Mouse (Mus musculus): ENCODE measurements around the gene Ube2v1.

The Ube2v1 gene

GRCm38 (mm10) chr2:167631591-167632448 lies at the start of gene Ube2v1:
Gene Ube2v1 (minus strand): TSS chr2:167632095.
- peak; percentile 66 for ATAC-seq (ENCODE audit: low TSS enrichment)

GRCm38 (mm10) chr2:167680657-167681056 lies 48.8 kb upstream of the Ube2v1 start:
- ATAC-seq (ENCODE audit: low TSS enrichment): no peak

- peak; percentile 72 for ATAC-seq (ENCODE audit: low TSS enrichment)
Measured at GRCm38 (mm10) chr2:167679902-167680430, 48.1 kb upstream of the Ube2v1 start.

- no peak for ATAC-seq (ENCODE audit: low TSS enrichment)
Measured at GRCm38 (mm10) chr2:167678600-167678999, 46.7 kb upstream of the Ube2v1 start.

GRCm38 (mm10) chr2:167675120-167675909 lies 43.4 kb upstream of the Ube2v1 start:
- peak; percentile 26; the same call in 1 of the 2 replicates for ATAC-seq (ENCODE audit: low TSS enrichment)

GRCm38 (mm10) chr2:167672212-167672685 lies 40.4 kb upstream of the Ube2v1 start:
- 0 out of 2 replicates have a peak, but pooled peaks have one; percentile 27 for ATAC-seq (ENCODE audit: low TSS enrichment)

- ATAC-seq (ENCODE audit: low TSS enrichment): no peak
Measured at GRCm38 (mm10) chr2:167671101-167671633, 39.3 kb upstream of the Ube2v1 start.

- ATAC-seq (ENCODE audit: low TSS enrichment): no peak
Measured at GRCm38 (mm10) chr2:167669398-167669797, 37.5 kb upstream of the Ube2v1 start.

- no peak for ATAC-seq (ENCODE audit: low TSS enrichment)
Measured at GRCm38 (mm10) chr2:167668426-167668825, 36.5 kb upstream of the Ube2v1 start.

- no peak for ATAC-seq (ENCODE audit: low TSS enrichment)
Measured at GRCm38 (mm10) chr2:167665972-167666713, 34.2 kb upstream of the Ube2v1 start.

GRCm38 (mm10) chr2:167662713-167663112 lies 30.8 kb upstream of the Ube2v1 start:
- no peak for ATAC-seq (ENCODE audit: low TSS enrichment)

GRCm38 (mm10) chr2:167661270-167662203 lies 29.6 kb upstream of the Ube2v1 start, which contains the start of gene Gm20431:
Gene Gm20431 (minus strand): TSS chr2:167661496.
- ATAC-seq (ENCODE audit: low TSS enrichment): peak; percentile 93

GRCm38 (mm10) chr2:167660611-167660971 lies 28.7 kb upstream of the Ube2v1 start:
- ATAC-seq (ENCODE audit: low TSS enrichment): peak; percentile 1; the same call in 1 of the 2 replicates

GRCm38 (mm10) chr2:167659847-167660610 lies 28.1 kb upstream of the Ube2v1 start:
- 0 out of 2 replicates have a peak, but pooled peaks have one; percentile 5 for ATAC-seq (ENCODE audit: low TSS enrichment)

GRCm38 (mm10) chr2:167659177-167659846 lies 27.4 kb upstream of the Ube2v1 start:
- ATAC-seq (ENCODE audit: low TSS enrichment): no peak

- no peak for ATAC-seq (ENCODE audit: low TSS enrichment)
Measured at GRCm38 (mm10) chr2:167658712-167659111, 26.8 kb upstream of the Ube2v1 start.

- ATAC-seq (ENCODE audit: low TSS enrichment): no peak
Measured at GRCm38 (mm10) chr2:167657973-167658372, 26.1 kb upstream of the Ube2v1 start.

- ATAC-seq (ENCODE audit: low TSS enrichment): no peak
Measured at GRCm38 (mm10) chr2:167656629-167657478, 25.0 kb upstream of the Ube2v1 start.
